Mouse (Mus musculus): Measurements from ENCODE around the gene Extl2. TPM values are rescaled to one million over a fixed set of nuclear protein-coding genes. Genes with fewer than 3 reads are reported as not detected.

Gene Extl2
- total RNA-seq, 2 experiments from 2014 or later, result 48.6 to 48.8 TPM

DNA sequence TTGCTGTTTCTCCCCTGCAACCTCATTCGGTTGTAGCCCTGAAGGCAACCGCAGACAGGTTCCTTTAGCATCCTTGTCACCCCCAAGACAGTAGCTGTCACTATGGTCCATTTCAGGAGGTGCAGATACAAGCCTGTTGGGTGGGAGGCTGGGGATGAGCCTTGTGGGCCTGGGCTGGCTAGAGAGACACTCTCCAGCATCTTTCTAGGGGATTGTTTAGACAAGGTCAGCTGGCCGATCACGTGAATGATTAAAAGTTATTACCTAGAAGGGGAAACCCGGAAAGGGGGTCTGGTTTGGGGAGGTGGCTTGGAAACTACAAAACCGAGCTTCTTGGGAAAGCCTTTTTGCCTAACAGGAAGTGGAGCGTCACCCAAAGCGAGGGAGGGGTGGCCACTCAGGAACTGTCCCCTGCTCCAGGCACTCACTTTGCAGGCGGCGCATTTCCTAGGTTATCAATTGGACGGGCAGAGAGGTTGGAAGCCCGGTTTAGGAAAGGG is 729 bp downstream of the Extl2 start:
- DNase-seq (ENCODE audit: low spot score in 2 of 2), result peak; percentile 77 to 79

DNA sequence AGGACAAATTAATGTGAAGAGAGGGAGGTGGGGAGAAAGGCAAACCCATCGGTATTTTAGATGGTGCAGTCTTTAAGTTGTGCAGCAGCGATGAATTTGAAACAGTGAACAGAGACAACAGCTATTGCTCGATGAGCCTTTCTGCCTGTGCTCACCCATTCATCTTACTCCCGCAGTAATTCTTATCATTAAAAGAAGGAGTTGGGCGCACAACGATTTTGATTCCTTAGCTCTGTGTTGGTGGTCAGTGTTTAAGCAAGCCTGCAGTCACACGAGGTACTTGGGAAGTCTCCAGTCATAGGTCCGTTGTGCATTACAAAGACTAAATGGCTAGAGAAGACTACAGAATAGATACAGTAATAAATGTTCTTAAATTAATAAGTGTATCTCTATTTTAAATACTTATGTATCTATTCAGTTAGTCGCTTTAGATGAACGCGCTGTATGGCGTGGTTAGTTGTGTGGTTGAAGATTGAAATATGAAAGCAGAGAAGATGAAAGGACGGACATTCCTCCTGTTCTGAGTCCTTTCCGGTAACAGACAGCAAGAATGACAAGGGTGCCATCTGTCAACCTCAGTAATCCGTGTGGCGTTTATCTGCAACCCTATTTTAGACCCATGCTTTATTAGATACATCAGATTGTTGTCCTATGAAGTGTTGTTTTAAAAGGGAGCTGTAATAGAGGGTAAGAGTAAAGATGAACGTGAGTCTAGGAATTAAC is 2.5 kb downstream of the Extl2 start:
- DNase-seq (ENCODE audit: low spot score in 2 of 2), result no peak

DNA sequence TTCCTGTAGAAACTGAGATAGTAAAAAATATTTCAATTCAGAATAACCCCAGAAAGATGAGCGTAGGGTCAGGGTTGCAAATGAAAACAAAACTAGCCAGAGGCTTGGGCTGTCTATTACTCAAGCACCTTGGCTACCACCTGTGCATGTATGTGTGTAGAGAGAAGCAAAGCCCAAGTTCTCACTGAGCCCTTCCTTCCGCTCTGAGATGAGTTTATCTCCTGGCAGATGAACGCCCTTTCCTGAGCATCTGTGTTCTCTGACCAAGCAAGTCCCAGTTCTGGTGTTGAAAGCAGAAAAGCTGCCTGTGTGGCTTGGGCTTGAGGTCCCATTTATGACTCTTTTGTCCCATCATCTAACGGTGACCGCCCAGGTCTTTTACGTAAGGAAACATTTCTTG is 7.6 kb downstream of the Extl2 start:
- no peak for DNase-seq (ENCODE audit: low spot score in 2 of 2)

DNA sequence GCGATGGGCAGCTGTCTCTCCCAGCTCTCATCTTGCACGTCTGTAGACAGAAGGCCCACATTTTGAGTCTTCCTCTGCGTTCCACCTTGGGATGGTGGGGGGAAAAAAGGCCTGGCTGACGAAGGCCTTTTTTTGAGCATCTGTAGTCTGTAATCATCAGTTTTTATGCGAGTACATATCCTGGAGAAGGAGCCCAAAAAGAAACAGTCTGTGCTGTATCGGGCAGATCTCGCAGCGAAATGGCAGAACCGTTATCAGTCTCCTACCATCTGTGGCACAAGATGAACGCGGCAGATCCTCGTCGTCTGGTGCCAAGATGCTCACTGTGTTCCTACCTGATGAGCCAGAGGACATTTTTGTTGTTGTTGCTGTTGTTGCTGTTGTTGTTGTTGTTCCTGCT is 8.9 kb downstream of the Extl2 start:
- DNase-seq (ENCODE audit: low spot score in 2 of 2), result peak; percentile 37 to 50

DNA sequence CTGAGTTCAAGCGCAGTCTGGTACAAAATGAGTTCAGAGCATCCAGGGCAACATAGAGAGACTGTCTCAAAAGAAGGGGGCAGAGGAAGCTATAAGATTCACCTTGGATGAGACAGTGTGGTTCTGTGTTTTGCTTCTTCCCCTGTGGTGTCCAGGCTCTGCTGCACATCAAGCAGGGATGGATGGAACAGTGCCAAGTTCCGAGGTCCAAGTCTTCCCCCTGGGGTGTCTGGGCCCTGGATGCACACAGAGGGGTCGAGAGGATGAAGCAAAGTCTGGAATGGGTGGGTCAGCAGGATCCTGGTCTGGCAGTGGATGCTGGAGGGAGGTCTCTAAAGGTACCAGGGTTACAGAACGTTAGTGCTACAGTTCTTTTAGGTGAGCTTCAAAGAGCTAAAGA is 11.3 kb downstream of the Extl2 start:
- no peak for DNase-seq (ENCODE audit: low spot score in 2 of 2)

DNA sequence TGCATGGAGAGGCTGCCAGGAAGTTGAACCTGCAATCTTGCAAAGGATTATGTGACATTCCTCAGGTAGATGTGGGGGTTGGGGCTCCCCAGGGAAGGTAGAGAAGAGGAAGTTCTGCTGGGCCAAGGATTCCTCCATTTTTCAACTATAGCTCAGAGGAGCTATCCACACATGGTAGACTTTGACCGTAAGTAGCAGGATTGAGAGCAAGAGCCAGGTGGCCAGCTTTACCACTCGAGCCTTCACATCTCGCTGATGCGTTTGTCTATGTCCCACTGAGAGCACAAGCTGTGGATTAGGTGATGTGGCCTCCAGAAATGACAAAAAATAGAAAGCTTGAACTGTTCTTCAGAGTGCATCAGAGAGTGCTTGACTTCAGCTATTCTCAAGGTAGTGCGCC is 11.9 kb downstream of the Extl2 start:
- no peak for DNase-seq (ENCODE audit: low spot score in 2 of 2)

DNA sequence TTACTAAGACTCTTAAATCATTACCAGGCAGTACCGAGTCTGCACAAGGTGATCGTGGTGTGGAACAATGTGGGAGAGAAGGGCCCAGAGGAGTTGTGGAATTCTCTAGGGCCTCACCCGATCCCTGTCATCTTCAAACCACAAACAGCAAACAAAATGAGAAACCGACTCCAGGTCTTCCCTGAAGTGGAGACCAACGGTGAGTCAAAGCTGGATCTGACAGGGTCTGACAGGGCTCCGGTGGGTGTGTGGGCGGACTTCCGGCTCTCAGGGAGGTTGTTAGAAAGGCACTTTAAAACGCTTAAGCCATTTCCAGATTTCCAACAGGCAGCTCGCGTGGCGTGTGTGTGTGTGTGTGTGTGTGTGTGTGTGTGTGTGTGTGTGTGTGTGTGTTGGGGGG is 17.0 kb downstream of the Extl2 start:
- no peak for DNase-seq (ENCODE audit: low spot score in 2 of 2)

DNA sequence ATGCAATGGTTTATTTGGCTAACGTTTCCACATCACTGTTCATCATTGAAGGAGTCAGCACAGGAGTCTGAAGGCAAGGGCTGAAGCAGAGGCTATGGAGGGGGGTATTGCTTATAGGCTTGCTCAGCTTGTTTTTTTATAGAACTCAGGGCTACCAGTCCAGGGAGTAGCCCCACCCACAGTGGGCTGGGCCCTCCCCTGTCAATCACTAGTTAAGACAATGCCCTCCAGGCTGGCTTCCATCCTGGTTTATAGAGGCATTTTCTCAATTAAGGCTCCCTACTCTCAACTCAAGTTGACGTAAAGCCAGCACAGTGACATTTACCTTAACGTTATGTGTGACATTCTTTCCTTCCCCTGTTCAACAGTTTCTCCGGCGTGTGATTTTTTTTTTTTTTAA is 17.4 kb downstream of the Extl2 start:
- DNase-seq (ENCODE audit: low spot score in 2 of 2), result no peak

DNA sequence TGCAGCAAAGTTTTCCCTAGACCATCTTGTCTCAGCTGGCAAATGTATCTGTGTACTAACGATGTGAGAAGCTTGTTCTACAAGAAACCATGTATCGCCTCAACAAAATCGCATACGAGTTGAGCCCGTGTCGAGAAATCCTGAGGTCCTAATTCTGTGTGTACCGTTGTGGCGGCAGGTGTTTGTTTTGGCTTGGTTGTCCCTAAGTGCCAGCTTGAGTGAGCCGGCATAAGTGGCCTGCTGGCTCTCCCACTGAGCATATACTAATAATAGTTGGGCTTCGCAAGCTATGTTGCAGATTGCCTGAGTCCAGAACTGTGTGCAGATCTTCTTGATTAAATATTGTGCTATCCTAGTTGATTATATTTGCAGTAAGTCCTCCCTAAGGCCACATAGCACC is 18.4 kb downstream of the Extl2 start:
- peak in 1 of 2 experiments; percentile 12 for DNase-seq (ENCODE audit: low spot score in 2 of 2)

DNA sequence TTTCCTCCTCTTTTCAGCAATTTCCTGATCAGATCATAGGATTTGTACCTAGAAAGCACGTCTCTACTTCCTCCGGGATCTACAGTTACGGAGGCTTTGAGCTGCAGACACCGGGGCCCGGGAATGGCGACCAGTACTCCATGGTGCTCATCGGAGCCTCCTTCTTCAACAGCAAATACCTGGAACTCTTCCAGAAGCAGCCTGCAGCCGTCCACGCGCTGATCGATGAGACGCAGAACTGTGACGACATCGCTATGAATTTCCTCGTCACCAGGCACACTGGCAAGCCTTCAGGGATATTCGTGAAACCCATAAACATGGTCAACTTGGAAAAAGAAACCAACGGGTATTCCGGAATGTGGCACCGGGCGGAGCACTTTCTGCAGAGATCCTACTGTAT is 19.7 kb downstream of the Extl2 start:
- DNase-seq (ENCODE audit: low spot score in 2 of 2), result no peak

DNA sequence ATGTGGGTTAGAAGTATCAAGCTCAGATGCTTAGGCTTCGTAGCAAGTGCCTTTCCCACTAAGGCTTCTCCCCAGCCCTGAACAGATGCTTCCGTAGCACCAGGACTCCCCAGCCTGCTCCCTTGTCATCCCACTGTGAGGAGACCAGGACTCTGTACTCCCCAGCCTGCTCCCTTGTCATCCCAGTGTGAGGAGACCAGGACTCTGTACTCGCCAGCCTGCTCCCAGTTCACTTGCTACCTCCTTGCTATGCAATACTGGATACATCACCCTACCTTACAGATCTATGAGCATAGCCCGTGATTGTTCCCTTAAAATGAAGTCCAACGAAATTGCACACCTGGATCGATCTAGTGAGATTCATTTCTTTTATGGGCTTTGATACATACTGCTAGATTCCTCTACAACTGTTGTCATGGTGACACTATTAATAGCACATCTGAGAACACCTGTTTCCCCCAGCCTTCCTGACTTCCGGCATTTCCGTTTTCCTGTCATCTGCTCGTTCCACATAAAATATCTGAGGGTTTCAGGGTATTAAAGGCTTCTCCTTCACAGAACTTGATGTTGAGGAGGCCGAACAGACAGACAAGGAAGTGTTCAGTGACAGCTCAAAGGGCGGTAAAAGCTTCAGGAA is 23.0 kb downstream of the Extl2 start:
- no peak for DNase-seq (ENCODE audit: low spot score in 2 of 2)

DNA sequence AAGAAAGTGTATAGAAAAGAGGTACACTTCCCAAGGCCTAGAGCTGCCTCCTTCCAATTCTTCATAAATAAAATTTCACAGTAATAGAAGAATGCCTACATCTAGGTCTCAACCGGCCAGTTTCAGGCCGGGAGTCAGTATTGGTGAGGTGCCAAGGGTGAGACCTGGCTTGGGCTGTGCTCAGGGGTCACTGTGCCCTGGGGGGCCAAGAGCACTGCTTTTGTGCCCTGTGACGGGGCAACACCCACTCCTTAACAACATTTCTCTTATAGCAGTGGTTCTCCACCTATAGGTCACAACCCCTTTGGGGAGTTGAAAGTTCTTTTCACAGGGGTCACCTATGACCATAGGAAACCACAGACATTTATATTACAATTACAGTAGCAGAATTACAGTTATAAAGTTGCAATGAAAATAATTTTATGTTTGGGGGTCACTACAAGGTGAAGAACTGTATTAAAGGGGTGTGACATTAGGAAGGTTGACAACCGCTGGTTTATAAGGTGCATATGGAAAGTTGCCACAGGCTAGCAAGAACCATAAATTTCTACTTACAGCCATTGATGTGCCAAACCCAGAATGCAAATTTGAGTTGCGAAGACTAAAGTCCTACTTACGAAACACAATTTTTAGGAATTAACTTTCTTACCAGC is 26.1 kb downstream of the Extl2 start:
- DNase-seq (ENCODE audit: low spot score in 2 of 2), result no peak

DNA sequence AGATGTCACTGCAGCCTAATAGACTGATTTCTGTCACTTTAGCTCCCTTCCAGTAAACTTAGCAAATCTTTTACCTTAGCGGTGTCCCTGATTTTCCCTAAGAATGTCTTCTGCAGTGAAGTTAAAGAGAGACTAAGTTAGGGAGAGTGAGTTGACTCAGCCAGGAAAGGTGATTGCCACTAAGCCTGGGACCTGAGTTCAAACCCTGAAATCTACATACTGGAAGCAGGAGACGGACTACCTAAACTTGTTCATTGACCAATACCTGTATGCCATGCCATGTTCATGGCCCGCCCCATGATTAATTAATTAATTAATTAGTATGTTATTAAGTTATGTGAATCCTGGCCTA is 26.6 kb downstream of the Extl2 start:
- DNase-seq (ENCODE audit: low spot score in 2 of 2), result no peak

DNA sequence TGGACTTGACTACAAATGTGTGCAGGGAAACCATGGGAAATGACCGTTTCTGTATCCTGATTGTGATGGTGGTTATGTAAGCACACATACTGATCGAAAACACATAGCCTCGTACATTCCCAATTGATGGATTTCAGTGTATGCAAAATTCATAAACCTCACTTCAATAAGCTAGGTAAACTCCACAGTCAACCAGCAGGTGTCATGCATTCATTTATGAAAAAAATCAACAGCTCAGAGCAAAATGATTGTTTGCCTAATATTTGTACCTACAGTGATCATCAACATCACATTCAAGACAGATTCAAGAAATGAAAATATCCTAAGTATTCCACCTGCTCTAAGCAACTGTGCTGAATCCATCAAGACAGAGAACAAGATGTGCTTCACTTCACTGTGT is 33.5 kb downstream of the Extl2 start:
- no peak for DNase-seq (ENCODE audit: low spot score in 2 of 2)

DNA sequence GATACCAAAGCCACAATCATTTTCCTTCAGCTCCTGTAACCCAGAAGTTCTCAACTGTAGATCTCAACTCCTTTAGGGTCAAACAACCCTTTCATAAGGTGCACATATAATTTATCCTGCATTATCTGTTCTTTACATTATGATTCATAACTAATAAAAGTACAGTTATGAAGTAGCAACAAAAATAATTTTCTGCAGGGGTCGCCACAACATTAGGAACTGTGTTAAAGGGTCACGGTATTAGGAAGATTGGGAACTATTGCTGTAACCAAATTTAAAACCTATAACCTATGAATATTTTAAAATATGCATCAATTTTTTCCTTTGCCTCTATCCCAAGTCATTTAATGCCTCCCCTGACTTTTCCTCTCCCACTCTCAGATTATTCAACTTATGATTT is 38.7 kb downstream of the Extl2 start:
- no peak for DNase-seq (ENCODE audit: low spot score in 2 of 2)

DNA sequence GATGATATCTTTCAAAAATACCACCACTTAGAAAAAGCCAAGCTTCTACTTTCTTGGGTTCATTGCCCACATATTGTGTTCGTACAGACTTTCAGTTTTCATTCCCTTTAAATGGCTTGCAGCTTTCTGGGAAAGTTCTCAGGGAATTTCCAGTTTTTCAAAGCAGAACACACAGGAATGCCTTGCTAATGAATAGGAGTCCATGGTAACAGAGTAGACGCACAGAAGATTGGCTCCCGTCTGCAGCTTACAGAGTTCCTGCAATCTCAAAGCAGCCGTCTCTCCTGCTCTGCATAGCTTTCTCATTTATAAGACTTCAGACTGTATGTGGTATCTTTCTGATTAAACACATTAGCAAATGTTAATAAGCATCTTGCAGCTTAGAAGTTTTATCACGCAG is 39.8 kb downstream of the Extl2 start:
- no peak for DNase-seq (ENCODE audit: low spot score in 2 of 2)

DNA sequence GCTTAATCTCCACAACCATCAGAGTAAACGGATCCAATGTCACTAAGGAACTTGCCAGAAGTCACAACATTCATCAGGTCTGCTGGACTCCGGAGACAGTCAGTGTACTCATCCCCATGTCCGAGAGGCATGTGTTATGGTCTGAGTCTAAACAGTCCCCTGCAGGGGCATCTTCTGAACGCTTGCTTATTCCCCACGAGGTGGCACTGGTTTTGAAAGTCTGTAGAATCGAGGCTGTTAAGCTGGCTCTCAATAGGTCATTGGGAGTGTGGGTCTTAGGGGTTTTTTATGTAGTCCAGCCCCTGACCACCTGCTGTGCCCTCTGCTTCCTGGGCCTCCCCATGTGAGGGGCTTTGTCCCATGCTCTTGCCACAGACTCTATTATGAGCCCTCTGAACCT is 49.8 kb downstream of the Extl2 start:
- DNase-seq (ENCODE audit: low spot score in 2 of 2), result no peak

DNA sequence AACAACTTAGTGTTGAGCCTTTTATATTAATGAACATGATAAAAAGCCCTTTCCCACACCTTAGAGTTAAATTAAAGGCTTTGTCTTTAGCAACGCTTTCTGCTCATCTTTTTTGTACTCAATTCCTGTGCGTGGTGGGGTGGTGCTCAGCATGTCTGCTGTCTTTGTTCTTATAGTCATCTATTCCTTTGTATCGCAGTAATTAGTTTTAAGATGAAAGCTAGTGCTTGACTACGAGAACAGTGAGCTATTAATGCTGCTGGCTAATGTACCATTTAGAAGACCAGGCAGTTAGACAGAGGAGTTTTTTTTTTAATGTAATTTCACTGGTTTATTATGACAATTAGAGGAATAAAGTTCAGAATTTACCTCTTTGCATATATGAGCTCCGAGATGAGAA is 53.1 kb downstream of the Extl2 start:
- DNase-seq (ENCODE audit: low spot score in 2 of 2), result no peak

DNA sequence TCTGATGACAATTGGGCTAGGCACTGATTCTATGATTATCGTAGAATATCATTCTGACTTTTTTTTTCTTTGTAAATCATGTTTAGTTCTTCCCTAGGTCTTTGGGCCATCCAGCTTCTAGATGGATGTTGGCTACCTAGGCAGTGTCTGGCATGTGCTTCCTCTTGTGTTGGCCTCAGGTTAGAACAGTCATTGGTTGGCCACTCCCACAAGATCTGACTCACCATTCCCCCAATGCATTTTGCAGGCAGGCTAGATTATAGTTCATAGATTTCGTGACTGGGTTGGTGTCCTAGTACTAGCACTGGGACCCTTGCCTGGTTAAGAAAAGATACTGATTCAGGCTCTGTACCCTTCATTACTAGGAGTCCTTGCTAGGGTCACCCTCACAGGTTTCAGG is 54.9 kb downstream of the Extl2 start:
- DNase-seq (ENCODE audit: low spot score in 2 of 2), result no peak

DNA sequence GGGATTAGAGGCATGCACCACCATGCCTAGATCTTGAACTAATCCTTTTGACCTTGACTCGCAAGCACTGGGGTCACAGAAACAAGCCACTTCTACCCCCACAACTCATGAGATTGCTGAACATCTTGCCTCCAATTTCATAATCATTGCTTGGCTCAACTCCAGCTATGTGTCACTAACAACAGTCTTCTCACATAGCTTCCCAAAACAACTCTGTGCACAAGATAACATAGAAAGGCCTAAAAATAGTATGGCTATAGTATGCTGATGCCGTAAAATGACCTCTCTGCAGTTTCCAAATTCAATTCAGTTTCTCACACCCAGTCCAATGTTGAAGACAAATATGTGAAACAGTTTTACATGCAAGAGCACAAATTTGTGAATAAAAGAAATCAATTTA is 65.3 kb downstream of the Extl2 start:
- no peak for DNase-seq (ENCODE audit: low spot score in 2 of 2)

DNA sequence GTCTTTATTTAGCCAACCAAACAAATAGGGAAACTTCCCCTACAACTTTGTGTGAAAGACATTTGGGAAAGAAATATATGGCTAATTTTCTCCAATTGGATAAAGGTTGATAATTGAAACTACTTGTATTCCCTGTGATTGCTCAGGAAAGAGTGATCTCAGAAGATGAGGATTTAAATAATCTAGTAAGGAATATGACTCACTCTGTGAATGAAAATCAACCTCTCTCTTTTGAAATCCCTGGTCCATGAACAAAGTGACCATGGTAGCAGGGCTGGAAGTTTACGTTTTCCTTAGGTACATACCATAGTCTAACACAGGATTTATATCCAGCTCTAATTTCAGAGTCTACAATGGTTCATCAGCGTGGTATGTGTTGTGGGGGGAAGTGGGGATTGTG is 69.5 kb downstream of the Extl2 start:
- no peak for DNase-seq (ENCODE audit: low spot score in 2 of 2)

DNA sequence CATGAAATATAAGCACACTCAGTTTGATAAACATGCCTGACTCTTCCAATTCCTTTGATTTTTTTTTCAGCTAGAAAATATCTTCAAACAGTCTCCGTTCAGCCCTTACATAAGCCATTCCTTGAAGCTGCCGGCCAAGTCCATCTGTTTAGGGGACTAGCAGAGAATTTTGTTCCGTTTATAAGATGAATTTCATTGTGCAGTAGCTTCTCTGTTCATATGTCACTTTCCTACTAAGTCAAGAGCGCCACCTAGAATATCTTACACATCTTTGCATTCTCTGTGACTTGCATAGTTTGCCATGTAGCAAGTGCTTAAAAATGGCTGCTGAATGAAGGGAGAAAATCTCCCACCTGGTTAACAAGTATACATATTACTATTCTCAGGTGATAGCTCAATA is 71.2 kb downstream of the Extl2 start:
- DNase-seq (ENCODE audit: low spot score in 2 of 2), result no peak
